12 mouse cellular contexts compared by ENCODE assay signal in the genomic region with DNA sequence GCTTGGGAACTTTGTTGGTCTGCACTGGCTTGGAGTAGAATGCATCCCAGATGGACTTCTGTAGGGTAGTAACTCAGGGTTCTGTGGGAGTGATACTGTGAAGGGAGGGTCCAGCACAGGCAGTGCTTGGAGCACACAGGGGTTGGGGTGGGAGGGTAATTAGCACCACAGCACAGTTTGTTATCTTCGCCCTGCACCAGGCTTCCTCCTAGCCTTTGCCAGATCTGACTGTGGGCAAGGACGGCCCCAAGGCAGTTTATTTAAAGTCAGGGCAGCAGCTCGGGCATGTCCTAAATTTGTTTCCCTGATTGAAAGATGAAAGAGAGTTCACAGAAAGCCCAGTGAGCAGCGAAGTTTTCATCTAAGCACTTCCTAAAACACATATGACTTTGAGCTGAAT. TPM values are rescaled to one million over a fixed set of nuclear protein-coding genes. Genes with fewer than 3 reads are reported as not detected.
A peak's percentile ranks its signal among the peaks of the same experiment; 100 is the strongest.
DNase-seq lines count a peak whose midpoint lies in the region; ATAC-seq lines count a peak whose summit lies in the region.
"Had no signal": no experiment of that assay in that cellular context is flagged by ENCODE, and none has a peak within 500 bp of the region (broad histone marks: within the 10 kb centered on the region; RNA-seq: fewer than 3 reads in every experiment).

No protein-coding gene starts in this region.

- no peak overlapping the region for H3K9ac ChIP-seq in liver, embryonic 13.5 days
- H3K9ac ChIP-seq: heart, embryonic 13.5 days had no signal

- H3K36me3 ChIP-seq in liver, embryonic 13.5 days: no peaks in the 10 kb centered on the region
- H3K36me3 ChIP-seq: heart, embryonic 13.5 days had no signal

- peaks cover 6% of the 10 kb centered on the region for H3K27me3 ChIP-seq in liver, embryonic 13.5 days

- H3K27ac ChIP-seq in liver, embryonic 13.5 days: no peak overlapping the region
- H3K27ac ChIP-seq: macrophage had no signal

- WGBS in liver, embryonic 13.5 days (ENCODE audit: insufficient replicate concordance): 4% methylated on average over 4 of the region's 4 CpGs

- peaks cover 41% of the 10 kb centered on the region for H3K4me1 ChIP-seq in liver, embryonic 13.5 days (replicated peaks)

- peak; percentile 42 for DNase-seq in adrenal gland, adult 2 months
- DNase-seq in adrenal gland, adult 18-20 months (ENCODE audit: low spot score in 2 of 2): no peak
- peak; percentile 70 for DNase-seq in ovary, adult 18-20 months (ENCODE audit: low spot score)
- no peak for DNase-seq in ovary, postnatal 10 days (ENCODE audit: low spot score)
- DNase-seq in liver, embryonic 13.5 days: peak; percentile 12
- DNase-seq in urinary bladder, postnatal 10 days (ENCODE audit: low spot score): no peak
- no peak for DNase-seq in layer of hippocampus, adult 18-20 months (ENCODE audit: low spot score in 2 of 2)
- DNase-seq: cerebellum, postnatal 14 days; kidney, adult 8-10 months had no signal

- H3K9me3 ChIP-seq in liver, embryonic 13.5 days (replicated peaks): no peaks in the 10 kb centered on the region
- H3K9me3 ChIP-seq: heart, embryonic 13.5 days had no signal

- H3K4me3 ChIP-seq in liver, embryonic 13.5 days (replicated peaks): no peak overlapping the region
- H3K4me3 ChIP-seq: heart, embryonic 13.5 days had no signal

- ATAC-seq in liver, embryonic 13.5 days (ENCODE audit: low read depth): peak; percentile 97
- ATAC-seq in megakaryocyte progenitor cell, adult 5-6 weeks (replicated peaks; ENCODE audit: poor library complexity): peak; percentile 88

- peak overlapping the region; percentile 40 for H3K4me2 ChIP-seq in liver, embryonic 13.5 days

RNA-seq across cellular contexts. Expression of a gene that starts 8.1 kb away (rescaled TPM):
- 10 to 100 TPM; 71.3 to 83.9 TPM for total RNA-seq in adrenal gland, adult 2 months (2021)
- polyA plus RNA-seq in adrenal gland, adult 2 months (2012; rRNA removed): 26.2 and 30.4 TPM in 2 replicates
- total RNA-seq in adrenal gland, adult 18-20 months (2021): 10 to 100 TPM; 67.3 to 85.3 TPM
- polyA plus RNA-seq in liver, embryonic 13.5 days (2015; fragmentation: Nextera tagmentation; extraction: Ambion mirVana): 4.8 and 6.6 TPM in 2 replicates
- total RNA-seq in megakaryocyte progenitor cell, adult 5-6 weeks (2015): 68.9 and 76.5 TPM in 2 replicates
- 50.3 and 60.7 TPM in 2 replicates for total RNA-seq in megakaryocyte progenitor cell, adult 5-6 weeks (2017)
- total RNA-seq in layer of hippocampus, adult 18-20 months (2021): 100 to 1,000 TPM; 211 to 223 TPM

Comparison
In these comparisons a context has a peak if more than half of its experiments do, and no peak if none do; other contexts are left out.
1. DNase-seq: peak in adrenal gland, adult 2 months (single experiment), ovary, adult 18-20 months (single experiment) and liver, embryonic 13.5 days (single experiment); none in adrenal gland, adult 18-20 months (0 of 2), ovary, postnatal 10 days (single experiment), urinary bladder, postnatal 10 days (single experiment) and layer of hippocampus, adult 18-20 months (0 of 2).